Mouse (Mus musculus) heart, postnatal 36 days (tissue): ENCODE data around the gene Selenbp1. TPM values are rescaled to one million over a fixed set of nuclear protein-coding genes. Genes with fewer than 3 reads are reported as not detected.
A peak's percentile ranks its signal among the peaks of the same experiment; 100 is the strongest.
"Not testable (repeated sequence)": the region's sequence is repeated elsewhere in the genome, so short reads cannot be mapped to it uniquely, and the experiment has no call there.

Source experiments
- DNase-seq, 2 experiments: peaks; one replicate each; pipeline ENCODE4 v3.0.0; 2021 to 2022
- intact Hi-C: fragments of 180-260 bp; cut with DNase I; formaldehyde crosslinking; loops from one replicate; pipeline ENCODE4 v1.15.1; 2025
- total RNA-seq, 2 experiments: library from RNA; stranded (reverse); gene quantifications; 2 replicates each; pipeline ENCODE4 v1.2.3; 2021

Selenbp1 gene
- total RNA-seq, 2 experiments from 2014 or later = 110 to 122 TPM

- DNase-seq = not testable (repeated sequence)
- intact Hi-C loops = loop anchor here (5.0 kb wide), 1 partner anchor 239 kb away; the partner anchor contains the start of gene Selenbp2
Observed at GRCm38 (mm10) chr3:94931427-94932082, 1.3 kb upstream of the Selenbp1 start.

GRCm38 (mm10) chr3:94932279-94932678 is 577 bp upstream of the Selenbp1 start:
- DNase-seq = not testable (repeated sequence)
- intact Hi-C loops = loop anchor here (5.0 kb wide), 1 partner anchor 240 kb away; the partner anchor contains the start of gene Selenbp2

- not testable (repeated sequence) for DNase-seq
- intact Hi-C loops = loop anchor here (5.0 kb wide), 1 partner anchor 241 kb away; the partner anchor contains the start of gene Selenbp2
Observed at GRCm38 (mm10) chr3:94933604-94934003, 748 bp downstream of the Selenbp1 start.

- DNase-seq = not testable (repeated sequence)
- intact Hi-C loops = loop anchor here (5.0 kb wide), 1 partner anchor 242 kb away; the partner anchor contains the start of gene Selenbp2
Observed at GRCm38 (mm10) chr3:94934564-94934963, 1.7 kb downstream of the Selenbp1 start.

- intact Hi-C loops = not testable (repeated sequence)
- peak; percentile 75 to 79 for DNase-seq
Observed at GRCm38 (mm10) chr3:94935332-94935731, 2.5 kb downstream of the Selenbp1 start.

- intact Hi-C loops, DNase-seq: not testable (repeated sequence)
Observed at GRCm38 (mm10) chr3:94936147-94936546, 3.3 kb downstream of the Selenbp1 start.

- DNase-seq, intact Hi-C loops: not testable (repeated sequence)
Observed at GRCm38 (mm10) chr3:94937194-94937593, 4.3 kb downstream of the Selenbp1 start.

GRCm38 (mm10) chr3:94940033-94940432 is 7.2 kb downstream of the Selenbp1 start:
- DNase-seq, intact Hi-C loops: not testable (repeated sequence)

- intact Hi-C loops, DNase-seq: not testable (repeated sequence)
Observed at GRCm38 (mm10) chr3:94942211-94942967, 9.5 kb downstream of the Selenbp1 start.

GRCm38 (mm10) chr3:94943706-94944105 is 10.8 kb downstream of the Selenbp1 start:
- DNase-seq, intact Hi-C loops: not testable (repeated sequence)

GRCm38 (mm10) chr3:94948066-94948614 is 15.3 kb downstream of the Selenbp1 start:
- no peak for DNase-seq
- intact Hi-C loops = loop anchor here (1.0 kb wide), 1 partner anchor 49 kb away; no protein-coding TSS in a partner anchor

- no peak for DNase-seq
- intact Hi-C loops = no loop called here
Observed at GRCm38 (mm10) chr3:94949645-94950044, 16.8 kb downstream of the Selenbp1 start.

GRCm38 (mm10) chr3:94952806-94953205 is 19.9 kb downstream of the Selenbp1 start:
- no peak for DNase-seq
- intact Hi-C loops = no loop called here

- intact Hi-C loops = no loop called here
Observed at GRCm38 (mm10) chr3:94953384-94953763, 20.5 kb downstream of the Selenbp1 start.

GRCm38 (mm10) chr3:94953764-94954616 is 21.1 kb downstream of the Selenbp1 start, which contains the start of gene Rfx5:
TSS of gene Rfx5 (plus strand) at chr3:94954075.
- DNase-seq = peak; percentile 86 to 88
- intact Hi-C loops = loop anchor here (1.0 kb wide), 1 partner anchor 20 kb away; the partner anchor contains the start of gene Pi4kb

More at GRCm38 (mm10) chr3:94953384-94953763, 20.5 kb downstream of the Selenbp1 start:
- DNase-seq = no peak

- DNase-seq = no peak
- intact Hi-C loops = no loop called here
Observed at GRCm38 (mm10) chr3:94958295-94958694, 25.4 kb downstream of the Selenbp1 start.

GRCm38 (mm10) chr3:94959871-94960270 is 27.0 kb downstream of the Selenbp1 start:
- intact Hi-C loops = no loop called here
- DNase-seq = no peak

GRCm38 (mm10) chr3:94960322-94960721 is 27.5 kb downstream of the Selenbp1 start:
- DNase-seq = no peak
- intact Hi-C loops = no loop called here

- DNase-seq = no peak
- intact Hi-C loops = no loop called here
Observed at GRCm38 (mm10) chr3:94964989-94965388, 32.1 kb downstream of the Selenbp1 start.

- DNase-seq = no peak
- intact Hi-C loops = no loop called here
Observed at GRCm38 (mm10) chr3:94965878-94966277, 33.0 kb downstream of the Selenbp1 start.
